Mouse (Mus musculus): ENCODE results near the gene Acp6. TPM values are rescaled to one million over a fixed set of nuclear protein-coding genes. Genes with fewer than 3 reads are reported as not detected.
A peak's percentile ranks its signal among the peaks of the same experiment; 100 is the strongest.

The Acp6 gene
- polyA plus RNA-seq, 1 experiment from 2014 or later: 37.2 TPM

DNA sequence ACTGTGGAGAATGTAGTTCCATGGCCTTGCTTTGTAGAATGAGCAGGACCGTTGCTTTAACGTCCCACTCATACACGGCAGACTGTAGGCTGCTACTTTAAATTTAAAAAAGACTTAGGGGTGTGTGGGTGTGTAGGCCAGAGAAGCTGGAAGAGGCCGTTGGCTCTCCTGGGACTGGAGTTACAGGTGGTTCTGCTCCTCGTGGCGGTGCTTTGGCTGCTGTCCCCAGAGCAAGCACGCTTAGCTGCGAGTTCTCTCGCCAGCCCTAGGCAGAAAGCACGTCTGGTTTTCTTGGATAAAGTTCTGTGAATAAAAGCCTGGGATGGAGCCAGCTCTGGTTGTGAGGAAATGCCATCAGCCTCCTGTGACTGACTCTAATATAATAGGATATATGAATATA lies 2.3 kb downstream of the Acp6 start:
- Histone ChIP-seq H3K27ac (ENCODE audit: low read length) (no peak overlapping the region), H3K9me3 (ENCODE audit: low read length) (no peaks in the 10 kb centered on the region), H3K4me2 (replicated peaks; ENCODE audit: low read depth, low read length) (no peak overlapping the region), H3K4me1 (ENCODE audit: insufficient read depth, low read depth, low read length) (peaks cover 9% of the 10 kb centered on the region; the same call in 1 of the 2 replicates), H3K36me3 (ENCODE audit: insufficient read depth, low read length) (no peaks in the 10 kb centered on the region), H3K9ac (replicated peaks; ENCODE audit: low read depth) (no peak overlapping the region), H3K27me3 (replicated peaks; ENCODE audit: insufficient read depth, low read length) (no peaks in the 10 kb centered on the region), H3K4me3 (ENCODE audit: low read depth, low read length) (no peak overlapping the region)
- WGBS: 46% methylated on average over 10 of the region's 10 CpGs
- peak; percentile 29 for DNase-seq (ENCODE audit: low spot score)
- no peak for ATAC-seq
- TF ChIP-seq CTCF (IDR thresholded peaks at IDR 0.05): no peak
- no peak for TF ChIP-seq EP300 (IDR thresholded peaks at IDR 0.05)

DNA sequence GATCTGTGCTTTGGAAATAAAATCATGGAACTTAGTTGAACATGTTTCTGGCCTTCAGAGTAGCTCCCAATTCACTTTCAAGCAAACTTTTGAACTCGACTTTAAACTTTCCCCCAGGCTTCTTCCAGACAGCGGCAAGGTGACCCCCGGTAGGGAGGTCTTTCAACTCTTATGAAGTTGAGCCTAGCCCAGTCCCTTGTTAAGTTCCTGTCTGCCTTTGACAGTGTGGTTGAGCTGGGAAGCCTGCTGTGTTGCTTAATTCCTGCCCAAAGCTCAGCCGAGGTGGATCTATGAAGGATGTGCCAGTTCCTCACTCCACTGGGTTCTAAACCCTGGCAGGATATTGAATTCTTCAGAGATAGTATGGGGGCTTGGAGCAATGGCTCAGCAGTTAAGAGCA lies 3.2 kb downstream of the Acp6 start:
- 63% methylated on average over 4 of the region's 4 CpGs for WGBS
- H3K9ac ChIP-seq (replicated peaks; ENCODE audit: low read depth): no peak overlapping the region
- H3K4me2 ChIP-seq (replicated peaks; ENCODE audit: low read depth, low read length): no peak overlapping the region
- no peaks in the 10 kb centered on the region for H3K27me3 ChIP-seq (replicated peaks; ENCODE audit: insufficient read depth, low read length)
- no peak overlapping the region for H3K27ac ChIP-seq (ENCODE audit: low read length)
- no peak for TF ChIP-seq CTCF (IDR thresholded peaks at IDR 0.05)
- TF ChIP-seq EP300 (IDR thresholded peaks at IDR 0.05): no peak
- H3K9me3 ChIP-seq (ENCODE audit: low read length): no peaks in the 10 kb centered on the region
- H3K4me3 ChIP-seq (ENCODE audit: low read depth, low read length): no peak overlapping the region
- ATAC-seq (no peak), DNase-seq (ENCODE audit: low spot score) (no peak)
- H3K36me3 ChIP-seq (ENCODE audit: insufficient read depth, low read length): no peaks in the 10 kb centered on the region
- peaks cover 9% of the 10 kb centered on the region; the same call in 1 of the 2 replicates for H3K4me1 ChIP-seq (ENCODE audit: insufficient read depth, low read depth, low read length)

DNA sequence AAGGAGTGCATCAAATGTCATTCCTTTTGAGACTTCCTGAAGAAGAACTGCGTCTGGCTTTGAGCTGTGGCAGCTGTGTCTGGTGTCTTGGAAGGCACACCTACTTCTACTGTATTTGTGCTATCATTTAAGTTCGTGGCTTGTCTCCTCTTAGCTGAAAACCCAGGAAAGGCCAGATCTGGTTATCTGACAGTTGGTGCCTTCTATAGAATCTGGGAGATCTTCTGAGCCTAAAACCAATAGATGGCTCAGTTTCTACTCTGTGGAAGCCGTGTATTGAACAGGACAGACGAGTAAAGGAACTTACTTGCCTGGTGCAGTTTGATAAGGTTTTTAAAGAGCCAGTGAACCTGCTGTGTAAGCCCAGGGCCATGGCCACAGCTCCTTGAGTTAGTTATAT lies 5.9 kb downstream of the Acp6 start:
- peaks cover 7% of the 10 kb centered on the region; the same call in 1 of the 2 replicates for H3K4me1 ChIP-seq (ENCODE audit: insufficient read depth, low read depth, low read length)
- DNase-seq (ENCODE audit: low spot score): no peak
- no peak overlapping the region for H3K4me3 ChIP-seq (ENCODE audit: low read depth, low read length)
- H3K36me3 ChIP-seq (ENCODE audit: insufficient read depth, low read length): no peaks in the 10 kb centered on the region
- ATAC-seq: no peak
- H3K27ac ChIP-seq (ENCODE audit: low read length): no peak overlapping the region
- H3K9me3 ChIP-seq (ENCODE audit: low read length): no peaks in the 10 kb centered on the region
- H3K9ac ChIP-seq (replicated peaks; ENCODE audit: low read depth): no peak overlapping the region
- TF ChIP-seq CTCF (IDR thresholded peaks at IDR 0.05) (no peak), EP300 (IDR thresholded peaks at IDR 0.05) (no peak)
- H3K27me3 ChIP-seq (replicated peaks; ENCODE audit: insufficient read depth, low read length): no peaks in the 10 kb centered on the region
- no peak overlapping the region for H3K4me2 ChIP-seq (replicated peaks; ENCODE audit: low read depth, low read length)
- WGBS: 72% methylated on average over 4 of the region's 4 CpGs

DNA sequence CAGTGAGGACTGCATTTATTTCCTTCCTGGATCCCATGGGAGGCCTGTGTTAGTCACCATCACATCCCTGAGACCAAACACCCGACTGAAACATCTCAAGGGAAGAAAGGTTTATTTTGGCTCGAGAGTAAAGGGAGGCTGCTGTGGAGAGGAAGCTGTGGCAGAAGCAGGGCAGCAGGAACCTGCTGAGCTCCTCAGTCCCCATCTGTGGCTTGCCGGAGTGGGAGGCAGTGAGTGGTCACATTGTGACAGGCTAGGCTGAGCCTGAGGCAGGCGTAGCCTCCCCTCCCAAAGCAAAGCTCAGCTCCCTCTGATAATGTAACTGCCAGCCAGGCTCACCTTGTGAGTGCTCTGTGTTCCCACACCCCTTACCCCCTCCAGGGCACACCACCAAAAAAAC lies 8.5 kb downstream of the Acp6 start:
- no peak overlapping the region for H3K9ac ChIP-seq (replicated peaks; ENCODE audit: low read depth)
- TF ChIP-seq EP300 (IDR thresholded peaks at IDR 0.05) (no peak), CTCF (IDR thresholded peaks at IDR 0.05) (no peak)
- no peak overlapping the region for H3K4me2 ChIP-seq (replicated peaks; ENCODE audit: low read depth, low read length)
- no peaks in the 10 kb centered on the region for H3K9me3 ChIP-seq (ENCODE audit: low read length)
- no peaks in the 10 kb centered on the region for H3K4me1 ChIP-seq (ENCODE audit: insufficient read depth, low read depth, low read length)
- no peak for DNase-seq (ENCODE audit: low spot score)
- no peak overlapping the region for H3K4me3 ChIP-seq (ENCODE audit: low read depth, low read length)
- H3K27me3 ChIP-seq (replicated peaks; ENCODE audit: insufficient read depth, low read length): no peaks in the 10 kb centered on the region
- no peaks in the 10 kb centered on the region for H3K36me3 ChIP-seq (ENCODE audit: insufficient read depth, low read length)
- H3K27ac ChIP-seq (ENCODE audit: low read length): no peak overlapping the region
- no peak for ATAC-seq
- 57% methylated on average over 4 of the region's 4 CpGs for WGBS

DNA sequence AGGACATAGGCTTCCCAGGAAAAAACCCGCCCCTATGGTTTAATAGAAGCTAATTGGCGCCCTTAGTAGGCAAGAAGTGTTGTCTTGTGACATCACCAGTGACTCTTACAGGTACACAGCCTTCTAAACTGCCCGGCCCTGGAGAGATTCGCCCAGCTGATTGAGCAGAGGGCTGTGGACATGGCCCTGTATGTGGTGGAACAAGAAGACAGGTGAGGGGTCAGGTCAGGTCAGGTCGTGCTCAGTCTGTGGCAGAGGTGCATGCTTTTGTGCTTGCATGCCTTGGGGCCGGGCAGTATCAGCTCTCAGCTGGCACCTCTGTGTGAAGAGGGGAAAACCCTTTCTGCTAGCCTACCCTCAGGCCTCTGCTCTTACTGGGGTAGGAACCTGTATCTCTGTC lies 13.0 kb downstream of the Acp6 start:
- H3K9me3 ChIP-seq (ENCODE audit: low read length): no peaks in the 10 kb centered on the region
- ATAC-seq: no peak
- no peaks in the 10 kb centered on the region for H3K4me1 ChIP-seq (ENCODE audit: insufficient read depth, low read depth, low read length)
- H3K27me3 ChIP-seq (replicated peaks; ENCODE audit: insufficient read depth, low read length): no peaks in the 10 kb centered on the region
- no peak overlapping the region for H3K4me2 ChIP-seq (replicated peaks; ENCODE audit: low read depth, low read length)
- no peak overlapping the region for H3K9ac ChIP-seq (replicated peaks; ENCODE audit: low read depth)
- H3K4me3 ChIP-seq (ENCODE audit: low read depth, low read length): no peak overlapping the region
- H3K36me3 ChIP-seq (ENCODE audit: insufficient read depth, low read length): peaks cover 3% of the 10 kb centered on the region; the same call in 1 of the 2 replicates
- WGBS: 74% methylated on average over 6 of the region's 6 CpGs
- H3K27ac ChIP-seq (ENCODE audit: low read length): no peak overlapping the region
- TF ChIP-seq EP300 (IDR thresholded peaks at IDR 0.05): no peak
- TF ChIP-seq CTCF (IDR thresholded peaks at IDR 0.05): no peak
- no peak for DNase-seq (ENCODE audit: low spot score)

DNA sequence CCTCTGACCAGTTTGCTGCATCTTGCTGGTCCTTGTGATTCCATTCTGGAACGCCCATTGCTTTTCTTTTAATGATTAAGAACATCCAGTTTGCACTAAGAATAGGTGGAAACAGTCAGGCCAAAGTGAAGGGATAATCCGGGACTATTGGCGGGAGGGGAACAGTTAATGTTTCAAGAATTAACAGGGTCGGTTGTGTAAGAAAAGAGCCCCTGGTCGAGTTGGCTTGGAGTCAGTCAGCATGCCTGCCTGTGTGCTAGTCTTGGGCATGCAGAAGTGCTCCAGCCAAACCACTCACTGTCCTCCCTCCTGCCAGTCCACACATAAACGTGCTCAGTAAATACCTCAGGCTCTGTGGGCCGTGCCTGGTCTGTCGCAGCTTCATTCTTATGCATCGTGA lies 13.7 kb downstream of the Acp6 start:
- no peak for DNase-seq (ENCODE audit: low spot score)
- H3K27me3 ChIP-seq (replicated peaks; ENCODE audit: insufficient read depth, low read length): no peaks in the 10 kb centered on the region
- H3K9me3 ChIP-seq (ENCODE audit: low read length): no peaks in the 10 kb centered on the region
- H3K4me3 ChIP-seq (ENCODE audit: low read depth, low read length): no peak overlapping the region
- no peak for ATAC-seq
- no peak overlapping the region for H3K27ac ChIP-seq (ENCODE audit: low read length)
- WGBS: 67% methylated on average over 9 of the region's 9 CpGs
- H3K4me2 ChIP-seq (replicated peaks; ENCODE audit: low read depth, low read length): no peak overlapping the region
- no peaks in the 10 kb centered on the region for H3K4me1 ChIP-seq (ENCODE audit: insufficient read depth, low read depth, low read length)
- H3K9ac ChIP-seq (replicated peaks; ENCODE audit: low read depth): no peak overlapping the region
- peaks cover 3% of the 10 kb centered on the region; the same call in 1 of the 2 replicates for H3K36me3 ChIP-seq (ENCODE audit: insufficient read depth, low read length)
- TF ChIP-seq EP300 (IDR thresholded peaks at IDR 0.05) (no peak), CTCF (IDR thresholded peaks at IDR 0.05) (no peak)

DNA sequence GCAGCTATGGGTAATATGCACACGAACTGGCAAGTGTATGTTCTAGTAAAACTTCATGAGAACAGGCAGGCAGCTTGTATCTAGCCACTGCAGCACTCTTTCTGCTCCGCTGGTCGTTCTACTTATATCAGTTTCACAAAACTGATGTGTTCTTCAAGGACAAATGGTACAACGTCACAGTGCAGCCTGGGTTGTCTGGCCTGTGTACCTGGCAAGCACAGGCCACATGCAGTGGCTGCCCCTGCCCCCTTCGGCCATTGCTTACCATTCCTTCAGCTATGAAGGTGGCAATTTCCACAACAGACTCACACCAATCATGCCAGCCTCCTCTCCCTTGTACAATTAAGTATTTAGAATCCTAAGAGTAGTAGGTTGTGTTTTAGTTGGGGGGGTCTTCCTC lies 14.1 kb downstream of the Acp6 start:
- Histone ChIP-seq H3K4me1 (ENCODE audit: insufficient read depth, low read depth, low read length) (no peaks in the 10 kb centered on the region), H3K9me3 (ENCODE audit: low read length) (no peaks in the 10 kb centered on the region), H3K27me3 (replicated peaks; ENCODE audit: insufficient read depth, low read length) (no peaks in the 10 kb centered on the region), H3K4me3 (ENCODE audit: low read depth, low read length) (no peak overlapping the region), H3K4me2 (replicated peaks; ENCODE audit: low read depth, low read length) (no peak overlapping the region), H3K36me3 (ENCODE audit: insufficient read depth, low read length) (peaks cover 3% of the 10 kb centered on the region; the same call in 1 of the 2 replicates), H3K27ac (ENCODE audit: low read length) (no peak overlapping the region), H3K9ac (replicated peaks; ENCODE audit: low read depth) (no peak overlapping the region)
- ATAC-seq: no peak
- no peak for DNase-seq (ENCODE audit: low spot score)
- no peak for TF ChIP-seq CTCF (IDR thresholded peaks at IDR 0.05)
- TF ChIP-seq EP300 (IDR thresholded peaks at IDR 0.05): no peak
- 81% methylated on average over 5 of the region's 5 CpGs for WGBS

All from lung, postnatal 0 days (tissue).